Mouse (Mus musculus): ENCODE results near the gene Asna1. TPM values are rescaled to one million over a fixed set of nuclear protein-coding genes. Genes with fewer than 3 reads are reported as not detected.
A peak's percentile ranks its signal among the peaks of the same experiment; 100 is the strongest.

Gene Asna1
- polyA plus RNA-seq, 1 experiment from 2014 or later: 33.2 TPM

DNA sequence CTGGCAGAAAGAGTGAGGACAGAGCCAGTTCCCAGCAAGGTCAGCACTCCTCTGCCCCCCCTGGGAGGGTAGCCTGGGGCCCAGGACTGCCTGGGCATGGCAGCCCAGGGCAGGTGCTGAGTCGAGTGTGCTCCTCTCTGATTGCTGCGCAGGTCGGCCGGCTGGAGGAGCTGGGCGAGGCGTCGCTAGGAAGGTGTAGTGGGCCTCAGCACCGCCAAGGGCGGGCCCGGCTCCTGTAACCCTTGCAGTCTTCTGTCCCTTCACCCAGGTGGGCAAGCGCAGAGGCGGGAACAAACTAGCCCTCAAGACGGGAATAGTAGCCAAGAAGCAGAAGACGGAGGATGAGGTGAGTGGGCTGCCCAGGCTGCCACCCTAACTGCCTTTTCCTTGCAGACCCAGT lies 4.2 kb upstream of the Asna1 start:
- Histone ChIP-seq H3K4me1 (ENCODE audit: insufficient read depth) (peaks cover 39% of the 10 kb centered on the region), H3K4me2 (ENCODE audit: low read depth, low read length) (peak overlapping the region; percentile 91; the same call in 1 of the 2 replicates), H3K27ac (ENCODE audit: low read depth) (no peak overlapping the region), H3K9me3 (ENCODE audit: low read length) (no peaks in the 10 kb centered on the region), H3K9ac (replicated peaks) (peak overlapping the region; percentile 98; the same call in 1 of the 2 replicates), H3K4me3 (ENCODE audit: low read depth, low read length) (peak overlapping the region; percentile 95; the same call in 1 of the 2 replicates), H3K36me3 (replicated peaks; ENCODE audit: insufficient read depth, low read length) (peaks cover 38% of the 10 kb centered on the region), H3K27me3 (ENCODE audit: insufficient read depth, low read length) (no peaks in the 10 kb centered on the region)
- ATAC-seq (no peak), DNase-seq (peak; percentile 14)
- TF ChIP-seq EP300 (IDR thresholded peaks at IDR 0.05; ENCODE audit: low read depth) (no peak), CTCF (IDR thresholded peaks at IDR 0.05; ENCODE audit: low read depth) (no peak)
- WGBS (ENCODE audit: insufficient replicate concordance): 88% methylated on average over 14 of the region's 14 CpGs

- peak overlapping the region; percentile 95 for H3K4me3 ChIP-seq (ENCODE audit: low read depth, low read length)
- H3K36me3 ChIP-seq (replicated peaks; ENCODE audit: insufficient read depth, low read length): peaks cover 42% of the 10 kb centered on the region
- peak overlapping the region; percentile 91 for H3K4me2 ChIP-seq (ENCODE audit: low read depth, low read length)
- no peaks in the 10 kb centered on the region for H3K27me3 ChIP-seq (ENCODE audit: insufficient read depth, low read length)
- H3K9ac ChIP-seq (replicated peaks): peak overlapping the region; percentile 98
- H3K4me1 ChIP-seq (ENCODE audit: insufficient read depth): peaks cover 33% of the 10 kb centered on the region
- H3K9me3 ChIP-seq (ENCODE audit: low read length): no peaks in the 10 kb centered on the region
- TF ChIP-seq CTCF (IDR thresholded peaks at IDR 0.05; ENCODE audit: low read depth) (no peak), EP300 (IDR thresholded peaks at IDR 0.05; ENCODE audit: low read depth) (no peak)
- DNase-seq (no peak), ATAC-seq (no peak)
- 17% methylated on average over 2 of the region's 2 CpGs for WGBS (ENCODE audit: insufficient replicate concordance)
- H3K27ac ChIP-seq (ENCODE audit: low read depth): peak overlapping the region; percentile 94; the same call in 1 of the 2 replicates
These were observed 2.8 kb upstream of the Asna1 start for GRCm38 (mm10) chr8:85027922-85028321.

DNA sequence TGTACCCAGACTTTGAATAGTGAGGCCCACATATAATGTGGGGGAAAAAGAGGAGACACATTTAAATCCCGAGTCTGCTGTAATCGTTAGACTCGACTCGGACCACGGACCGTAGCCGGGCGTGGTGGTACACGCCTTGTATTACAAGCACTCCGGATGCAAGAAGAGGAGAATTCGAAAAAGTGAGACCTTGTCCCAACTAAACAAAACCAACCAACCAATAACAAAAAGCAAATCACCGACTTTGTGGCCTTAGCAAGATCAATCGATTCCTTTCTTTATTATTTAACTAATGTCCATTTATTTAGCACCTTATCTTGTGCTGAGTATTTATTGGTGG lies 2.4 kb upstream of the Asna1 start:
- Histone ChIP-seq H3K4me3 (ENCODE audit: low read depth, low read length) (peak overlapping the region; percentile 95), H3K9ac (replicated peaks) (peak overlapping the region; percentile 98), H3K9me3 (ENCODE audit: low read length) (no peaks in the 10 kb centered on the region), H3K4me1 (ENCODE audit: insufficient read depth) (peaks cover 33% of the 10 kb centered on the region), H3K27ac (ENCODE audit: low read depth) (peak overlapping the region; percentile 94), H3K36me3 (replicated peaks; ENCODE audit: insufficient read depth, low read length) (peaks cover 38% of the 10 kb centered on the region), H3K27me3 (ENCODE audit: insufficient read depth, low read length) (no peaks in the 10 kb centered on the region), H3K4me2 (ENCODE audit: low read depth, low read length) (peak overlapping the region; percentile 91)
- ATAC-seq: no peak
- TF ChIP-seq CTCF (IDR thresholded peaks at IDR 0.05; ENCODE audit: low read depth) (no peak), EP300 (IDR thresholded peaks at IDR 0.05; ENCODE audit: low read depth) (no peak)
- peak; percentile 45 for DNase-seq
- under 1% methylated on average over 13 of the region's 13 CpGs for WGBS (ENCODE audit: insufficient replicate concordance)

- WGBS (ENCODE audit: insufficient replicate concordance): under 1% methylated on average over 56 of the region's 75 CpGs
These were observed 1.8 kb upstream of the Asna1 start, which contains the start of gene Trir for GRCm38 (mm10) chr8:85026670-85027515. TSS of gene Trir (plus strand) at chr8:85026823.

GRCm38 (mm10) chr8:85023846-85024245 lies 1.2 kb downstream of the Asna1 start:
- 96% methylated on average over 3 of the region's 3 CpGs for WGBS (ENCODE audit: insufficient replicate concordance)

More at GRCm38 (mm10) chr8:85026670-85027515, 1.8 kb upstream of the Asna1 start, which contains the start of gene Trir:
- H3K27me3 ChIP-seq (ENCODE audit: insufficient read depth, low read length): no peaks in the 10 kb centered on the region
- peak within 1 kb of the TSS; percentile 98 for H3K9ac ChIP-seq (replicated peaks)
- ATAC-seq (peak; percentile 81), DNase-seq (peak; percentile 98)
- peaks cover 37% of the 10 kb centered on the region for H3K36me3 ChIP-seq (replicated peaks; ENCODE audit: insufficient read depth, low read length)
- H3K9me3 ChIP-seq (ENCODE audit: low read length): no peaks in the 10 kb centered on the region
- H3K4me3 ChIP-seq (ENCODE audit: low read depth, low read length): peak within 1 kb of the TSS; percentile 95
- peak within 1 kb of the TSS; percentile 94 for H3K27ac ChIP-seq (ENCODE audit: low read depth)
- H3K4me1 ChIP-seq (ENCODE audit: insufficient read depth): peaks cover 33% of the 10 kb centered on the region
- peak within 1 kb of the TSS; percentile 91 for H3K4me2 ChIP-seq (ENCODE audit: low read depth, low read length)
- 0 out of 2 replicates have a peak, but pooled peaks have one; percentile 20 for TF ChIP-seq CTCF (IDR thresholded peaks at IDR 0.05; ENCODE audit: low read depth)
- peak; percentile 57; the same call in 1 of the 2 replicates for TF ChIP-seq EP300 (IDR thresholded peaks at IDR 0.05; ENCODE audit: low read depth)

DNA sequence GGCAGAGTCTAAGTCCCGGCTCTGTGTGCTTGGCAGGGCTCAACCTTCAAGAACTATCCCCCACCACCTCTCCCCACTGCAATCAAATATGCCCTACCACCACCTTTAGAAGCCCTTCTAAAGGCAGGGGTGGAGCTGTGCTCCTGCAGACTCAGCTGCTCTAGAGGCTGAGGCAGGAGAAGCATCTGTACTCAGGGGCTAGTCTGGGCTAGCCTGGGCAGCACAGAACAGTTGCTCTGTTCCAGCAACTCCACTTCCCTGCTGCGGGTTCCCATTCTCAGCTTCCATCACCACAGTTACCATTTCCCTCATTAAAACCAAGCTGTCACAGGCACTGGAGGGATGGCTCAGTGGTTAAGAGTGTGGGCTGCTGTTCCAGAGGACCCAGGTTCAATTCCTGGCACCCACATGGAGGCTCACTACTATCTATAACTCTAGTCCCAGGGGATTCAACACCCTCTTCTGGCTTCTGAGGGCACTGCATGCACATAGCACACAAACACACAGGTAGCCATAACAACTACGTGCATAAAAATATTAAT lies 3.5 kb downstream of the Asna1 start:
- no peak overlapping the region for H3K4me3 ChIP-seq (ENCODE audit: low read depth, low read length)
- H3K27me3 ChIP-seq (ENCODE audit: insufficient read depth, low read length): no peaks in the 10 kb centered on the region
- 87% methylated on average over 3 of the region's 3 CpGs for WGBS (ENCODE audit: insufficient replicate concordance)
- H3K9me3 ChIP-seq (ENCODE audit: low read length): no peaks in the 10 kb centered on the region
- no peak for ATAC-seq
- no peak for TF ChIP-seq EP300 (IDR thresholded peaks at IDR 0.05; ENCODE audit: low read depth)
- 0 out of 2 replicates have a peak, but pooled peaks have one; percentile 15 for TF ChIP-seq CTCF (IDR thresholded peaks at IDR 0.05; ENCODE audit: low read depth)
- DNase-seq: no peak
- H3K27ac ChIP-seq (ENCODE audit: low read depth): no peak overlapping the region
- H3K36me3 ChIP-seq (replicated peaks; ENCODE audit: insufficient read depth, low read length): peaks cover 33% of the 10 kb centered on the region
- no peak overlapping the region for H3K9ac ChIP-seq (replicated peaks)
- peaks cover 18% of the 10 kb centered on the region for H3K4me1 ChIP-seq (ENCODE audit: insufficient read depth)
- no peak overlapping the region for H3K4me2 ChIP-seq (ENCODE audit: low read depth, low read length)

More at GRCm38 (mm10) chr8:85023846-85024245, 1.2 kb downstream of the Asna1 start:
- peak overlapping the region; percentile 91; the same call in 1 of the 2 replicates for H3K4me2 ChIP-seq (ENCODE audit: low read depth, low read length)
- H3K27me3 ChIP-seq (ENCODE audit: insufficient read depth, low read length): no peaks in the 10 kb centered on the region
- H3K4me1 ChIP-seq (ENCODE audit: insufficient read depth): peaks cover 28% of the 10 kb centered on the region
- DNase-seq: no peak
- no peak for TF ChIP-seq EP300 (IDR thresholded peaks at IDR 0.05; ENCODE audit: low read depth)
- TF ChIP-seq CTCF (IDR thresholded peaks at IDR 0.05; ENCODE audit: low read depth): no peak
- H3K27ac ChIP-seq (ENCODE audit: low read depth): no peak overlapping the region
- H3K4me3 ChIP-seq (ENCODE audit: low read depth, low read length): no peak overlapping the region
- no peak overlapping the region for H3K9ac ChIP-seq (replicated peaks)
- H3K36me3 ChIP-seq (replicated peaks; ENCODE audit: insufficient read depth, low read length): peaks cover 23% of the 10 kb centered on the region
- ATAC-seq: no peak
- no peaks in the 10 kb centered on the region for H3K9me3 ChIP-seq (ENCODE audit: low read length)

All from liver, postnatal 0 days (tissue).